Mouse (Mus musculus) adrenal gland, adult 18-20 months (tissue): ENCODE results near the gene Kif19a. TPM values are rescaled to one million over a fixed set of nuclear protein-coding genes. Genes with fewer than 3 reads are reported as not detected.

ENCODE experiments used
- total RNA-seq, 2 experiments: library from RNA; stranded (reverse); gene quantifications; 1 replicate in 1 of 2; 2 replicates in 1 of 2; pipeline ENCODE4 v1.2.3; 2021

The Kif19a gene
- total RNA-seq, 2 experiments from 2014 or later: 0.66 to 0.93 TPM

Other genes starting within 250 kb of the Kif19a start
- gene Rpl38, start 96.9 kb upstream of the Kif19a start, total RNA-seq: 1,000 to 10,000 TPM; 1,092 to 1,268 TPM
- gene Ttyh2, start 90.0 kb upstream of the Kif19a start, total RNA-seq: 10 to 100 TPM; 46.0 to 94.2 TPM
- under 1 TPM; 0.19 to 0.50 TPM for gene Dnaic2, start 38.0 kb upstream of the Kif19a start, total RNA-seq
- not detected for gene Btbd17, start 30.6 kb downstream of the Kif19a start, total RNA-seq
- not detected for gene Gpr142, start 33.5 kb downstream of the Kif19a start, total RNA-seq
- gene Gprc5c, start 85.8 kb downstream of the Kif19a start, total RNA-seq: 1 to 10 TPM; 2.5 to 4.6 TPM
- 1 to 10 TPM; 1.3 to 3.3 TPM for gene Cd300a, start 124.7 kb downstream of the Kif19a start, total RNA-seq
- gene Cd300lb, start 169.0 kb downstream of the Kif19a start, total RNA-seq: under 1 TPM; 0.40 to 0.80 TPM
- gene Cd300c, start 203.8 kb downstream of the Kif19a start, total RNA-seq: not detected
- 1 to 10 TPM; 1.1 to 2.5 TPM for gene Cd300ld, start 224.5 kb downstream of the Kif19a start, total RNA-seq
- gene Cd300c2, start 236.5 kb downstream of the Kif19a start, total RNA-seq: 1 to 10 TPM; 5.3 to 8.6 TPM